Mouse (Mus musculus): ENCODE measurements around the gene Lrp2.

DNA sequence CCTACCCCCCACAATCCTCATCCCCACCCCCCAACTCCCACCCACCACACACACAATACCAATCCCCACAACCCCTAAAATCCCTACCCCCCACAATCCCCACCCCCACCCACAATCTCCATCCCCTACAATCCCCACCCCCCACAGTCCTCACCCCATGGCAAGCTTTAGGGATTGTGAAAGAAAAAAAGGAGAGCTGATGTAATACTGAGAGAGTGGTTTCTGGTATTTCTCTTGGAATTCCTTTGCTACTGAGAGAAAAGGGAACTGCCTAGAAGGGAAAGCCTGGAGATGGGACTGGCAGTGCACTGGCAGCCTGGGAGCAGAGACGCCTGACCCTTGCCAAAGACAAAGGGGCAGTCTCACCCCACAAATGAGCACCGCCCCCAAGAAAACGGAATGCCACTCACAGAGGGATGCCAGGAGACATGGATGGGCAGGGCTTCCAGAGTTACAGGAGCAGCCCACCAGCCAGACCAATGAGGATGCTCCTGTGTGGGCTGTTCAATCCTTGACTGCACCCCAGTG, 54.3 kb downstream of the Lrp2 start:
- no peak for TF ChIP-seq CTCF (IDR thresholded peaks at IDR 0.05; ENCODE audit: borderline replicate concordance, insufficient read depth, low read depth, low read length)
- TF ChIP-seq POLR2A (IDR thresholded peaks at IDR 0.05; ENCODE audit: borderline replicate concordance, insufficient read depth, low read length): no peak
